Mouse (Mus musculus) olfactory bulb, adult 2 months (tissue): ENCODE data around the gene Cars2.

Source experiments
- CTCF ChIP-seq: fragments of 200-500 bp; IDR thresholded peaks from 2 replicates; pipeline ENCODE4 v1.5.1; 2012; ENCODE audit warnings: low read depth, mild to moderate bottlenecking, low read length, moderate library complexity; ENCODE audit not compliant: insufficient read depth
- POLR2A ChIP-seq: fragments of 200-500 bp; IDR thresholded peaks from 2 replicates; pipeline ENCODE4 v1.6.1; 2012; ENCODE audit warnings: mild to moderate bottlenecking, low read depth, low read length, moderate library complexity; ENCODE audit not compliant: insufficient read depth

DNA sequence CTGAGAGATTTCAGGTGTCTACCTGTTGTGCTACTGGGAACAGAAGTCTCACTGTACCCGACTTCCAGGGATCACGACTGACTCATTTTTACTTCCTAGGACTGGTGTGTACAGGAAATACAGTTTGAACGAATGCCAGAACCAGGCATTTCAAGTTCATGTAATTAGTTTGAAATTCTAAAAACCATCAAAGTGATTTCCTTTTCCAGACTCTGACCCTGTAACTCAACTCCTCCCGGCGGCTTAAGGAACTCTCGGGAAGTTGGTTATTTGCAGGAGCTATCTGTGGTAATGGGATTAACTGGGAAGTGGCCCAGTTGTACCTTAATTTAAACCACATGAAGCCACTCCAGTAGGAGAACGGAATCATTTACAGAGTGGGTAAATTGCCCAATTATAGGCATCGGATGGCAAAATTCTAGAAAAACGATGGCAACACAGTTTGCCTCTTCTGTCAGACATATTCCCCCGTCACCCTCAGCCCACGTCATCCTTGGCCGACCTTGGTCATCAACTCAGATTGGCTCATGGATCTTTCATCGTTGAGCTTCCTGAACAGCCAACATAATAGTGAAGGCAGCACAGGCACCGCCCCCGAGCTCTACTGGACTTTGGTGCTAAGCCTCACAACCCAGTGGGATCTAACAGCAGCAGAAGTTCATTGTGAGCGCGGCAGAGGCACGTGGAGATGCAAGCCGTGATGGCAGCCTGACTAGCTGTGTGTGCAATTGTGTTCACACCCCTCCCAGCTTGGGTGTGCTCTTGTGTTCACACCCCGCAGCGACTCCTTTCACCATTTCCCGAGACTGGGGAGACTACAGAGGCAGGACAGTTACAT is 18.9 kb upstream of the Cars2 start:
- TF ChIP-seq POLR2A (no peak), CTCF (no peak)
